Mouse (Mus musculus) spleen, adult 2 months (tissue): ENCODE results near the gene Prr5l.

Source experiments
- CTCF ChIP-seq: fragments of 200-500 bp; IDR thresholded peaks from 2 replicates; pipeline ENCODE4 v1.5.1; 2011; ENCODE audit warnings: mild to moderate bottlenecking, inconsistent platforms; ENCODE audit not compliant: insufficient read depth, insufficient read length, insufficient replicate concordance; ENCODE audit errors: extremely low read depth
- POLR2A ChIP-seq: fragments of 200-500 bp; IDR thresholded peaks from 2 replicates; pipeline ENCODE4 v1.6.1; 2011; ENCODE audit warnings: low read depth, low read length, inconsistent platforms

GRCm38 (mm10) chr2:101827626-101828025 lies 55.2 kb downstream of the Prr5l start:
- TF ChIP-seq CTCF (no peak), POLR2A (no peak)
